Mouse (Mus musculus) frontal cortex, postnatal 25 days (tissue): ENCODE results near the gene Bend6.

ENCODE experiments used
- DNase-seq, 2 experiments: peaks; one replicate each; pipeline ENCODE4 v3.0.0; 2022; ENCODE audit warnings: low spot score in 2 of 2

Gene Bend6

GRCm38 (mm10) chr1:33803323-33803722 lies 104.3 kb downstream of the Bend6 start:
- no peak for DNase-seq
